Mouse (Mus musculus): Measurements from ENCODE around the gene Spata3. TPM values are rescaled to one million over a fixed set of nuclear protein-coding genes. Genes with fewer than 3 reads are reported as not detected.
"Not testable (repeated sequence)": the region's sequence is repeated elsewhere in the genome, so short reads cannot be mapped to it uniquely, and the experiment has no call there.

Spata3 gene
- polyA plus RNA-seq (2016; fragmentation: Nextera tagmentation; extraction: Ambion mirVana): not detected in 2 replicates

DNA sequence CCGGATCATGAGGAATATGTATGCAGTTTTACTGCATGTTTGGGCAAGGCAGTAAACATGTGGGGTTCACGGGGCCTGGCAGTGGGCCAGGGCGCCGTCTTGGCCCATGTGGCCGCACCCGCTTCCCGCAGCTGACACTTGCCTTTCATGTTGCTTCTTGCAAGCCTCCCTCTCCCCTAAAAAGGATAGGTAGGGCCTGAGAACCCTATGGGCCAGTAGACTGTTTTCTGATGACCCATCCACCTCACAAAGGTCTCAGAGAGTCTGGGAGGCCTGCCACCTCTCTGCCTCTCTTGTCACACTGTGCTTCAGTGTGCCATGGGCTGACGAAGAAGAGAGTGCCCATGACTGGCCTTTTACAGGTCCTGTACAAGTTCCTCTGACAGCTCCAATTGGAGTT lies at the start of gene Spata3:
Gene Spata3, plus strand, starts transcription at position 301 of the 400 bp plus-strand sequence.
- H3K27me3 ChIP-seq (ENCODE audit: insufficient read depth, poor library complexity, severe bottlenecking): peaks cover 47% of the 10 kb centered on the region
- no peaks in the 10 kb centered on the region for H3K9me3 ChIP-seq
- H3K27ac ChIP-seq: no peak within 1 kb of the TSS
- peaks cover 10% of the 10 kb centered on the region for H3K4me1 ChIP-seq
- H3K4me3 ChIP-seq: no peak within 1 kb of the TSS
- 92% methylated on average over 8 of the region's 8 CpGs for WGBS
- no peak for DNase-seq (ENCODE audit: low spot score)
- H3K36me3 ChIP-seq: no peaks in the 10 kb centered on the region

- Histone ChIP-seq H3K4me1 (no peaks in the 10 kb centered on the region), H3K36me3 (no peaks in the 10 kb centered on the region), H3K9me3 (no peaks in the 10 kb centered on the region), H3K4me3 (no peak overlapping the region), H3K27me3 (ENCODE audit: insufficient read depth, poor library complexity, severe bottlenecking) (no peaks in the 10 kb centered on the region), H3K27ac (no peak overlapping the region)
- 65% methylated on average over 1 of the region's 1 CpGs for WGBS
- no peak for DNase-seq (ENCODE audit: low spot score)
Measured at GRCm38 (mm10) chr1:85969081-85969480, 47.5 kb upstream of the Spata3 start.

- Histone ChIP-seq H3K36me3 (no peaks in the 10 kb centered on the region), H3K27me3 (ENCODE audit: insufficient read depth, poor library complexity, severe bottlenecking) (no peaks in the 10 kb centered on the region), H3K27ac (no peak overlapping the region), H3K4me3 (no peak overlapping the region), H3K4me1 (no peaks in the 10 kb centered on the region), H3K9me3 (no peaks in the 10 kb centered on the region)
- DNase-seq (ENCODE audit: low spot score): no peak
- WGBS: 82% methylated on average over 1 of the region's 1 CpGs
Measured at GRCm38 (mm10) chr1:85969519-85969918, 47.1 kb upstream of the Spata3 start.

DNA sequence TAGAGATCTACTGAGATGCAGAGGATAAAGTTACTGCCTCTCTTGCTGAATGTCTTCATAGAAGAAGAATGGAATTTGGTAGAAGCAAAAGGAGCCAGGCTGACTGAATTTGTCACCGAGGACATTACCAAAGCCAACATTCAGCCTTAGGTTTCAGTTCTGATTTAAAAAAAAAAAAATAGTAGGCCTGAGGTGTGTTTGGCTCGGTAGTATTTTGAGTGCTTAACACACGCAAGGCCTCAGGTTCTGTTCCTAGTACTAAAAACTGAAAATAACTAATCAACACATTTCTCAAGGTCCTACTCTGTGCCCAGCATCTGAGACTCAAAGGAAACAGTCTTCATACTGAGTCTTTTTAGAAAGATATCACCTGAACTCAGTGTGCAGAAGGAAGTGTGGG lies 45.5 kb upstream of the Spata3 start:
- no peak overlapping the region for H3K4me3 ChIP-seq
- no peaks in the 10 kb centered on the region for H3K36me3 ChIP-seq
- H3K27ac ChIP-seq: no peak overlapping the region
- 87% methylated on average over 3 of the region's 3 CpGs for WGBS
- DNase-seq (ENCODE audit: low spot score): no peak
- H3K4me1 ChIP-seq: no peaks in the 10 kb centered on the region
- H3K9me3 ChIP-seq: no peaks in the 10 kb centered on the region
- no peaks in the 10 kb centered on the region for H3K27me3 ChIP-seq (ENCODE audit: insufficient read depth, poor library complexity, severe bottlenecking)

GRCm38 (mm10) chr1:85972341-85972740 lies 44.3 kb upstream of the Spata3 start:
- no peak for DNase-seq (ENCODE audit: low spot score)
- Histone ChIP-seq H3K9me3 (no peaks in the 10 kb centered on the region), H3K27ac (no peak overlapping the region), H3K4me3 (no peak overlapping the region), H3K36me3 (no peaks in the 10 kb centered on the region), H3K27me3 (ENCODE audit: insufficient read depth, poor library complexity, severe bottlenecking) (no peaks in the 10 kb centered on the region), H3K4me1 (no peaks in the 10 kb centered on the region)
- WGBS: 66% methylated on average over 3 of the region's 3 CpGs

DNA sequence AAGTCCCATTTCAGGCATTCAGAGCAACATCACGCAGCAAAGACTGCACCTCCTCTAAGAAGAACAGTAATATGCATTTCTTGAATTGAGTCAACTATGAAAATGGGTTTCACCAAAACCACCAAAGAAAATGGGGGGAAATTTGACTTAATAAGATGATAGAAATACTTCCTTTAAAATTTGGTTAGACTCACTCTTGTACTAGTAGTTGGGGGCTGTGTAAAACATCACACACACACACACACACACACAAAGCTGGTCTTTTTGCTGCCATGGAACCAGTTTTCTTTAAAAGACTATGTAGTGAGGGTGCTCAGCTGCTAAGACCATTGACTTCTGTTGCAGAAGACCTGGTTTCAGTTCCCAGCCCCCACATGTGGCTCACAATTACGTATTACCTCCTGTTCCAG lies 43.1 kb upstream of the Spata3 start:
- Histone ChIP-seq H3K9me3 (no peaks in the 10 kb centered on the region), H3K4me1 (no peaks in the 10 kb centered on the region), H3K27me3 (ENCODE audit: insufficient read depth, poor library complexity, severe bottlenecking) (no peaks in the 10 kb centered on the region), H3K4me3 (no peak overlapping the region), H3K27ac (no peak overlapping the region), H3K36me3 (no peaks in the 10 kb centered on the region)
- 86% methylated on average over 2 of the region's 2 CpGs for WGBS
- DNase-seq (ENCODE audit: low spot score): no peak

DNA sequence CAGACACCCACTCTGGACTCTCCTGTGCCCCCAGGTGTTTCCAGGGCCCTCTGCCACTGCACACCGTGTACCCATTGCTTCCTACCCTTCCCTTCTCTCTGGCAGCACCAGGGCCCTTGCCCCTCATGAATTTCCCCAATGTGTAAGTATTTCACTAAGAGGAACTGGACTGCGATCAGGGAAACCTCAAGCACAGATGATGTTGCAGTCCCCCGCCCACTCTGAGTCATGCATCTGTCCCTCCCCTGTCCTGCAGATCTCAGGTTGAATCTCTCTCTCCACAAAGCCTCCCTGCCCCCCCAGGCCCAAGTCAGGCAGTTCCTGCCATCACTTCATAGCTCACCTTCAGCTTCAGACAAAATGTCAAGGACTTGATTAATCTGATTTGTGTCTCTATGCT lies 38.9 kb upstream of the Spata3 start:
- Histone ChIP-seq H3K4me1 (peaks cover 13% of the 10 kb centered on the region), H3K27me3 (ENCODE audit: insufficient read depth, poor library complexity, severe bottlenecking) (no peaks in the 10 kb centered on the region), H3K9me3 (no peaks in the 10 kb centered on the region), H3K27ac (no peak overlapping the region), H3K4me3 (no peak overlapping the region), H3K36me3 (no peaks in the 10 kb centered on the region)
- 67% methylated on average over 3 of the region's 3 CpGs for WGBS
- DNase-seq (ENCODE audit: low spot score): no peak

DNA sequence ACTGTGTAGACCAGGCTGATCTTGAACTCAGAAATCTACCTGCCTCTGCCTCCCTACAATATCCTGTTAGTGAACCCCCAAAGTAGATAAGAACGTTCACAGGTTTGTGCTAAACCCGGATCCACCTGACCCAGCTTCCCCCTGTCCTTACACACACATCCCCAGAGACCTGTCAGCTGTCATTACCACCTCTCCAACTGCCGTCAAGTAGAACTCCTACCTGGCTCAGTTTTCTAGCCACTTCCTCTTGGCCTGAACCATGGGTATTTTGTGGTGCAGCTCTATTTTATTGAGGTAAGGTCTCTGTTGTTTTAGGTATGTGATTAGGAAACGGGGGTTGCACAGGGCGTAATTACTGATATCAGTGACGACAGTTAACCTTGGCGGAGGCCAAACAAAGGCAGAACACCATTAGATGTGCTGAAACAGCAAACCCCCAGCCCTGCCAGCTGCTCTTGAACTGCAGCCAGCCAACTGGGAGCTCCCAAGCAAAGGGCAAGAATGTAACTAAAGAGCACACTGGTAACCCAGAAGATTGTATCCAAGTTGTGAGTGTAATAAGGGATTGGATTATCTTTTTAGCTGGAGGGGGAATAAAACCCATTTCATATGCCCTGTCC lies 34.8 kb upstream of the Spata3 start:
- H3K36me3 ChIP-seq: no peaks in the 10 kb centered on the region
- no peaks in the 10 kb centered on the region for H3K27me3 ChIP-seq (ENCODE audit: insufficient read depth, poor library complexity, severe bottlenecking)
- H3K9me3 ChIP-seq: no peaks in the 10 kb centered on the region
- H3K27ac ChIP-seq: no peak overlapping the region
- DNase-seq (ENCODE audit: low spot score): no peak
- 41% methylated on average over 7 of the region's 7 CpGs for WGBS
- H3K4me1 ChIP-seq: peaks cover 16% of the 10 kb centered on the region
- H3K4me3 ChIP-seq: no peak overlapping the region

DNA sequence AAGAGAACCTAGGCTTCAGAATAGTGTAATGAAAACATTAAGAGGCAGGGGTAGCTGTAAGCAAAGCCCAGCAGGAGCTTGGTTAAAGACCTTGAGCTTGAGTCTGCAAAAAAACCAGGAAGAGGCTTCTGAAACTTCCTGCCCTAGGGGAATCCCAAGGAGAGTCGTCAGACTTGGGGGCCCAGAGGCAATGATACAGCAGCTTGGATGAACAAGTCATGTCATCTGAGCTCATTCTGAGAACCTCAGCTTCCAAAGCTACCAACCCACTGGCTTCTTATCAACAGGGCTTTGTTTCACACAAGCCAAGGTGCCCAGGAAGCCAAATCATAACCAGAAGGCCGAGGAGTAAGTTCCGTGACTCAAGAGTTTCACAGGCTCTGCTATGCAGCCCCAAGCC lies 30.8 kb upstream of the Spata3 start:
- no peak for DNase-seq (ENCODE audit: low spot score)

DNA sequence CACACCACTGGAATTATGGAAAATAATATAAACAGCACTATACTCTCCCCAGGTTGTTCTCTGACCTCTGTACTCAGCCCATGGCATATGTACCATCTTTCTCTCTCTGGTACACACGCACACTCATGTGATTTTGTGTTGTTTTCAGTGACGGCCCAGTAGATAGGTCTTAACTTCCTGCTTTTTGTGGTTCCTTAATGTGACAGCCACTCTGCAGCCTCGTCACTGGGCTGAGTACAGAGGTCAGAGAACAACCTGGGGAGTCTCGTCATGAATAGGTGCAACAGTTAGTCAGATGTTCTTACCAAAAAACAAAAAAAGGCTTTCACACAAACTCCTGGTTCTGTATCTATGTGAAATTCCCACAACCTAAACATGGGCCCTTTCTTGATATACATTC lies 28.3 kb upstream of the Spata3 start:
- Histone ChIP-seq H3K4me1 (peaks cover 4% of the 10 kb centered on the region; the same call in 1 of the 2 replicates), H3K36me3 (no peaks in the 10 kb centered on the region), H3K4me3 (no peak overlapping the region), H3K9me3 (no peaks in the 10 kb centered on the region), H3K27ac (no peak overlapping the region), H3K27me3 (ENCODE audit: insufficient read depth, poor library complexity, severe bottlenecking) (no peaks in the 10 kb centered on the region)
- 75% methylated on average over 4 of the region's 4 CpGs for whole genome bisulfite sequencing
- DNase-seq (ENCODE audit: low spot score): no peak

More for the DNA sequence above, 30.8 kb upstream of the Spata3 start:
- Histone ChIP-seq H3K27me3 (ENCODE audit: insufficient read depth, poor library complexity, severe bottlenecking) (no peaks in the 10 kb centered on the region), H3K4me1 (peaks cover 16% of the 10 kb centered on the region), H3K9me3 (no peaks in the 10 kb centered on the region), H3K36me3 (no peaks in the 10 kb centered on the region), H3K4me3 (no peak overlapping the region), H3K27ac (no peak overlapping the region)
- 84% methylated on average over 3 of the region's 3 CpGs for WGBS

GRCm38 (mm10) chr1:85988882-85989281 lies 27.7 kb upstream of the Spata3 start:
- H3K9me3 ChIP-seq; DNase-seq (ENCODE audit: low spot score); H3K4me1 ChIP-seq; H3K36me3 ChIP-seq; H3K27ac ChIP-seq; H3K27me3 ChIP-seq (ENCODE audit: insufficient read depth, poor library complexity, severe bottlenecking); H3K4me3 ChIP-seq: not testable (repeated sequence)
- 82% methylated on average over 4 of the region's 4 CpGs for WGBS

- no peaks in the 10 kb centered on the region for H3K36me3 ChIP-seq
- H3K4me3 ChIP-seq: no peak overlapping the region
- H3K9me3 ChIP-seq: no peaks in the 10 kb centered on the region
- 54% methylated on average over 9 of the region's 9 CpGs for WGBS
- no peaks in the 10 kb centered on the region for H3K4me1 ChIP-seq
- DNase-seq (ENCODE audit: low spot score): no peak
- H3K27ac ChIP-seq: no peak overlapping the region
- H3K27me3 ChIP-seq (ENCODE audit: insufficient read depth, poor library complexity, severe bottlenecking): no peaks in the 10 kb centered on the region
Measured at GRCm38 (mm10) chr1:85992175-85992574, 24.4 kb upstream of the Spata3 start.

- Histone ChIP-seq H3K4me3 (no peak overlapping the region), H3K36me3 (no peaks in the 10 kb centered on the region), H3K27ac (no peak overlapping the region), H3K4me1 (no peaks in the 10 kb centered on the region), H3K27me3 (ENCODE audit: insufficient read depth, poor library complexity, severe bottlenecking) (no peaks in the 10 kb centered on the region), H3K9me3 (no peaks in the 10 kb centered on the region)
- 70% methylated on average over 4 of the region's 4 CpGs for WGBS
- no peak for DNase-seq (ENCODE audit: low spot score)
Measured at GRCm38 (mm10) chr1:85993541-85993940, 23.1 kb upstream of the Spata3 start.

DNA sequence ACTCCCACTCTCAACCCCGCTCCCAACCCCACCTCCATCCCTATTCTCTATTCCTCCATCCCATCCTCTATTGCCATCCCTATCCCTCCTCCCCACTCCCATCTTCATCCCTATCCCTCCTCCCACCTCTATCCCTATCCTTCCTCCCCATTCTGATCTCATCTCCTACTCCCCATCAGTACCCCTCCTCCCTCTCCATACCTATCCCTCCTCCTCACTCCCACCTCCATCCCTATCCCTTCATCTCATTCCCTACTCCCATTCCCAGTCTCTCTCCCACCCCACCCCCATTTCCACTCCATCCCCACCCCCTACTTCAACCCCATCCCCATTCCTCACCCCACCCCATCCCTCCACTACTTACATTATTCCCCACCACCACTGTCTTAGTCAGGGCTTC lies 19.4 kb upstream of the Spata3 start:
- no peak for DNase-seq (ENCODE audit: low spot score)
- H3K27ac ChIP-seq: no peak overlapping the region
- H3K27me3 ChIP-seq (ENCODE audit: insufficient read depth, poor library complexity, severe bottlenecking): no peaks in the 10 kb centered on the region
- H3K9me3 ChIP-seq: no peaks in the 10 kb centered on the region
- no peaks in the 10 kb centered on the region; the same call in 1 of the 2 replicates for H3K4me1 ChIP-seq
- H3K36me3 ChIP-seq: no peaks in the 10 kb centered on the region
- H3K4me3 ChIP-seq: no peak overlapping the region
- WGBS: 100% methylated on average over 1 of the region's 1 CpGs
